Mouse (Mus musculus) forebrain, embryonic 14.5 days (tissue): ENCODE data around the gene Arhgap29. TPM values are rescaled to one million over a fixed set of nuclear protein-coding genes. Genes with fewer than 3 reads are reported as not detected.

ENCODE experiments used
- ATAC-seq: fragments of 200-750 bp; cut with Nextera tagmentation; 2 replicates; pipeline ENCODE4 v1.8.0; 2017; ENCODE audit warnings: mild to moderate bottlenecking, moderate library complexity
- DNase-seq: peaks from one replicate; pipeline ENCODE4 v3.0.0-alpha.2; 2015; ENCODE audit warnings: low spot score
- H3K27ac ChIP-seq: fragments of 300-500 bp; sonication (generic); 2 replicates; pipeline ENCODE4 v1.5.1; 2014; ENCODE audit warnings: low read depth, mild to moderate bottlenecking, control low read depth, low read length, moderate library complexity
- H3K27me3 ChIP-seq: fragments of 300-500 bp; sonication (generic); replicated peaks from 2 replicates; pipeline ENCODE4 v1.6.1; 2014; ENCODE audit warnings: low read length, control low read depth, mixed read lengths; ENCODE audit not compliant: control insufficient read depth, insufficient read depth
- H3K36me3 ChIP-seq: fragments of 300-500 bp; sonication (generic); 2 replicates; pipeline ENCODE4 v1.6.1; 2014; ENCODE audit warnings: low read length, control low read depth; ENCODE audit not compliant: control insufficient read depth, insufficient read depth
- H3K4me1 ChIP-seq: fragments of 300-500 bp; sonication (generic); 2 replicates; pipeline ENCODE4 v1.6.1; 2014; ENCODE audit warnings: antibody characterized with exemption, low read length, control low read depth; ENCODE audit not compliant: control insufficient read depth, insufficient read depth
- H3K4me2 ChIP-seq: fragments of 300-500 bp; sonication (generic); 2 replicates; pipeline ENCODE4 v1.6.1; 2014; ENCODE audit warnings: mild to moderate bottlenecking, control low read depth, low read length
- H3K4me3 ChIP-seq: fragments of 300-500 bp; sonication (generic); 2 replicates; pipeline ENCODE4 v1.5.1; 2014; ENCODE audit warnings: low read depth, low read length, control low read depth
- H3K9ac ChIP-seq: fragments of 300-500 bp; sonication (generic); 2 replicates; pipeline ENCODE4 v1.6.1; 2014; ENCODE audit warnings: mild to moderate bottlenecking, low read length, control low read depth, moderate library complexity
- H3K9me3 ChIP-seq: fragments of 300-500 bp; sonication (generic); replicated peaks from 2 replicates; pipeline ENCODE4 v1.6.1; 2016; ENCODE audit warnings: low read length, control low read depth, mixed read lengths; ENCODE audit not compliant: control insufficient read depth
- WGBS: fragments of 180-500 bp; shearing (Covaris S2); extraction: QIAGEN DNeasy Blood & Tissue Kit; methylation state at CpG from one replicate; pipeline ENCODE4 v1.1.7; 2014; 5-methylcytosine and 5-hydroxymethylcytosine counted together
- polyA plus RNA-seq: library from polyadenylated mRNA; unstranded; fragments of >200 nt; fragmentation: Nextera tagmentation; extraction: Ambion mirVana; gene quantifications from 2 replicates; pipeline ENCODE4 v1.2.1, GENCODE M21; 2014

Arhgap29 gene
- polyA plus RNA-seq, 1 experiment from 2014 or later: 20.1 TPM

DNA sequence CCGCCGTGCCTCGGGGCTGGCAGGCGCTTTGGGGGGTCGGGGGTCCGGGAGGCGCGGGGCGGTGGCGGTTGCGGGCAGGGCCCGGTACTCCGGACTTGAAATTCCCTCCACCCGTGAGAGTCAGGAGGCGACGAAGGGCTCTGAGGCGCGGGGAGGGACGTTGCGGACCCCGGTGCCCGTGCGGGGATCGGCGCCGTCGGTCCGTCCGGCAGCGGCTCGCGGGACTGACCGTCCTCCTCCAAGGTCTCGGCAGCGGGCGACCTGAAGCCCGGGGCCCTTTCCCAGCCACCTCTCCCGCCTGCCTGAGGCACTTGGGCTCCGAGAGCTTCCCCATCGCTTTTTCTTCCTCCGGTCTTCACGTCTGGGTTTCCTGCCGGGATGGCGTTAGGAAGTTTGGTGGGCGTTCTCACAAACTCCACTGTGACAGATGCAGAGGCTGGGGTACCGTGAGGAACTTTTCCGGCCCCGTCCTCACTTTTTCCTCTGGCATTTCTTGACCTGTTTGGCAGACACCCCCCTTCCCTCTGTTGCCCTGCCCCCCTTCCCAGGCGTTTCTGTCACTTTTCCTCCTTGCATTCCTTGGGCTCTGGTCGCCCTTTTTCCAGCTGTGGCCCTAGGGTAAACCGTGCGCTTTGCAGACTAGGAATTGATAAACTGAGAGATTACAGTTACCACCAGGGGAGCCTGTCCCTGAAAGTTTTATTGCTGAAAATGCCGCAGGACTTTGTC, 1.3 kb downstream of the Arhgap29 start:
- no peak for DNase-seq
- Histone ChIP-seq H3K4me1 (no peaks in the 10 kb centered on the region), H3K4me2 (peak overlapping the region; percentile 80), H3K36me3 (no peaks in the 10 kb centered on the region), H3K27me3 (peaks cover 24% of the 10 kb centered on the region), H3K9ac (peak overlapping the region; percentile 62), H3K4me3 (peak overlapping the region; percentile 52), H3K27ac (no peak overlapping the region), H3K9me3 (0 out of 2 replicates have a peak, but pooled peaks cover 3% of the 10 kb centered on the region)
- WGBS: 1% methylated on average over 31 of the region's 53 CpGs
- peak; percentile 32 for ATAC-seq

DNA sequence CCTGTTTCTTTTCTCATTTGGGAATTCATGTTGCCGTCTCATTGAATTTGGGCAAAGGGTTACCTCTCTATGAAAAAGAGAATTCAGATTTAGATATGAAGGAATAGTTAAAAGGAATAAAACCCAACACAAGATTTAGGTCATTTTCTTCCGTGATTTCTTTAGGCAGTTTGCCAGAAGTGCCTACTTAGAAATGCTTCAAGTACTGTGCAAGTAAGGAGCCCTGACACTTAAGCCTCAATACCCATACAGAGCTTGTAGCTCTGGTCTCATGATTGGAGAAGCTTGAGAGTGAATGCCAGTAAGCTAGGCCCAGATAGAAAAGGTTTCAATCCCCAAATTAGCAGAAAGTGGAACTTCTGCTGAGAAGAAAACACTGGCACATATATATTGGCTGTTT, 2.1 kb downstream of the Arhgap29 start:
- 42% methylated on average over 2 of the region's 2 CpGs for WGBS
- no peaks in the 10 kb centered on the region for H3K4me1 ChIP-seq
- DNase-seq: no peak
- H3K4me2 ChIP-seq: no peak overlapping the region
- H3K9ac ChIP-seq: no peak overlapping the region
- H3K27ac ChIP-seq: no peak overlapping the region
- peaks cover 24% of the 10 kb centered on the region for H3K27me3 ChIP-seq
- ATAC-seq: no peak
- no peaks in the 10 kb centered on the region for H3K36me3 ChIP-seq
- no peak overlapping the region for H3K4me3 ChIP-seq
- 0 out of 2 replicates have a peak, but pooled peaks cover 3% of the 10 kb centered on the region for H3K9me3 ChIP-seq

GRCm38 (mm10) chr3:121955527-121955926, 3.2 kb downstream of the Arhgap29 start:
- no peak overlapping the region for H3K27ac ChIP-seq
- no peaks in the 10 kb centered on the region for H3K4me1 ChIP-seq
- no peak overlapping the region for H3K4me2 ChIP-seq
- 92% methylated on average over 4 of the region's 4 CpGs for WGBS
- H3K27me3 ChIP-seq: peaks cover 24% of the 10 kb centered on the region
- ATAC-seq (no peak), DNase-seq (no peak)
- no peak overlapping the region for H3K4me3 ChIP-seq
- no peak overlapping the region for H3K9ac ChIP-seq
- 0 out of 2 replicates have a peak, but pooled peaks cover 3% of the 10 kb centered on the region for H3K9me3 ChIP-seq
- no peaks in the 10 kb centered on the region for H3K36me3 ChIP-seq

DNA sequence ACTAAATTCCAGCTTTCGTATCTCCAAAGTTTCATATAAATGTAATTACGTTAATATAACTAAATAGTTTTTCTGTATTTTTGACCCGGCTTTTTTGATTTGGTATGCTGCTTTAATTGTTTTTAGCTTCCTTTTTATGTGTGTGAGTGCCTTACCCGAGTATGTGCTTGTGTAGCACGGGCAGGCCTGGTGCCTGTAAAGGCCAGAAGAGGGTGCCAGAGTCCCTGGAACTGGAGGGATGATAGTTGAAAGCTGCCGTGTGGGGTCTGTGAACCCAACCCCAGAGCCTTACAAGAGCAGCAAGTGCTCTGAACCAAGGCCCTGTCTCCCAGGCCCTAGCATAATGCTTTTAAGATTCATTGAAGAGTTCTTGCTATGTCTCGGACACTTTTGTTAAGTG, 4.4 kb downstream of the Arhgap29 start:
- no peak for ATAC-seq
- 87% methylated on average over 7 of the region's 7 CpGs for WGBS

DNA sequence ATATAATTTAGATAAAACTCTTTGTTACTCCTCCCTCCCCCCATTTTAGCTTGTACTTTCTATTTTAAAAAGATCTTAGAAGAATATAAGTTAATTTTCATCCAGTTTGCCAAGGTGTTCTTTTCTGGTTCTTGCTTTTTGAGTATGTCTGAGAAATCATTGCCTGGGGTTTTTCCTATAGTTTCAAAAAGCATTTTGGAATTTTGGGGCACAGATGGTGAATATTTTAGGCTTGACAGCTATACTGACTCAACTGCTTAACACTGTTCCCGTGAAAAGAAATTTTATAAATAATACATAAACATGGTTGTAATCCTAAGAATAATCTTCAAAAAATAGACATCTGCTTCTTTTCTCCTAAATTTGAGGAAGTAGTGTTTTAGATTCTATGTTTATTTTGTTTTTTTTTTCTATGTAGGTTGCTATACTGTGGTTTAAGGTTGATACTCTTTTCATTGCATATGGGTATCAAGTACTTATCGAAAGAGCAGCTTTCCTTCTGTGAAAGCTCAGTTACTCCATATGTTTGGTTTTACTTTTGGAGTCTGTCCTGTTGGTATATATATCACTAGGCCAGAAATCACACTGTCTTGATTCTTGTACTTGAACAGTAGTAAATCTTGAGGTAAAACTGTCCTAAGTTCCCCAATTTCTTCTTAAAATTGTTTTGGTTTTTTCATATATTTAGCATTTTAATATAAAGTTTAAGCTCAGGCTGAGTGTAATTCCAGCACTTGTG, 5.4 kb downstream of the Arhgap29 start:
- DNase-seq: peak; percentile 24
- no peaks in the 10 kb centered on the region for H3K36me3 ChIP-seq
- no peak overlapping the region for H3K4me2 ChIP-seq
- no peaks in the 10 kb centered on the region for H3K4me1 ChIP-seq
- WGBS: 75% methylated on average over 2 of the region's 2 CpGs
- 0 out of 2 replicates have a peak, but pooled peaks cover 3% of the 10 kb centered on the region for H3K9me3 ChIP-seq
- H3K27ac ChIP-seq: no peak overlapping the region
- no peak overlapping the region for H3K4me3 ChIP-seq
- no peak for ATAC-seq
- H3K9ac ChIP-seq: no peak overlapping the region
- H3K27me3 ChIP-seq: peaks cover 17% of the 10 kb centered on the region

More for the DNA sequence above, 4.4 kb downstream of the Arhgap29 start:
- H3K27ac ChIP-seq: no peak overlapping the region
- peaks cover 24% of the 10 kb centered on the region for H3K27me3 ChIP-seq
- no peak for DNase-seq
- no peak overlapping the region for H3K4me3 ChIP-seq
- H3K36me3 ChIP-seq: no peaks in the 10 kb centered on the region
- H3K4me1 ChIP-seq: no peaks in the 10 kb centered on the region
- no peak overlapping the region for H3K9ac ChIP-seq
- H3K4me2 ChIP-seq: no peak overlapping the region
- 0 out of 2 replicates have a peak, but pooled peaks cover 3% of the 10 kb centered on the region for H3K9me3 ChIP-seq

DNA sequence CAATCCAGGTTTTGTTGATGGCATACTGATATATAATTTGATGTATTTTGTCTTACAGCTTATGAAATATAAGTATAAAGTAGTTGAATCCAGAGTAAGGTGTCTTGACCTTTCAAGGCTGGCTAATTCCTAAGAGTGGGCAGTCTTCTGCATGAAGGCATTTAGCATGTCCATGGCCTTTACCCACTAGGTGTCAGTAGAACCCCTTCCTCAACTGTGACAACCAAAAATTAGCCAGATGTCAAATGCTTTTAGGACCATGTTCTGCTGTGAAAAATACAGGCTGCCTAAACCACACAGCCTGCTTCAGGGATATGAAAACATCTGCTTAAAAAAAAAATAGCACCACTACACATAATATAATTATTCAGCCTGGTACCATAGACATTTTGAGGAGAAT, 11.8 kb downstream of the Arhgap29 start:
- H3K9me3 ChIP-seq: no peaks in the 10 kb centered on the region
- H3K9ac ChIP-seq: no peak overlapping the region
- H3K4me2 ChIP-seq: no peak overlapping the region
- H3K4me1 ChIP-seq: peaks cover 8% of the 10 kb centered on the region
- peaks cover 3% of the 10 kb centered on the region; the same call in 1 of the 2 replicates for H3K27me3 ChIP-seq
- H3K4me3 ChIP-seq: no peak overlapping the region
- no peak overlapping the region for H3K27ac ChIP-seq
- peak; percentile 35; the same call in 1 of the 2 replicates for ATAC-seq
- no peaks in the 10 kb centered on the region for H3K36me3 ChIP-seq
- peak; percentile 83 for DNase-seq

- no peak overlapping the region for H3K27ac ChIP-seq
- DNase-seq (peak; percentile 74), ATAC-seq (peak; percentile 98)
- H3K4me3 ChIP-seq: peak overlapping the region; percentile 42
- H3K36me3 ChIP-seq: no peaks in the 10 kb centered on the region
- peak overlapping the region; percentile 82 for H3K4me2 ChIP-seq
- WGBS: under 1% methylated on average over 33 of the region's 33 CpGs
- no peaks in the 10 kb centered on the region for H3K9me3 ChIP-seq
- peaks cover 5% of the 10 kb centered on the region; the same call in 1 of the 2 replicates for H3K27me3 ChIP-seq
- peaks cover 8% of the 10 kb centered on the region for H3K4me1 ChIP-seq
- H3K9ac ChIP-seq: peak overlapping the region; percentile 54
Measured at GRCm38 (mm10) chr3:121967681-121968476, 15.5 kb downstream of the Arhgap29 start.

- DNase-seq (peak; percentile 62), ATAC-seq (no peak)
- Histone ChIP-seq H3K4me2 (peak overlapping the region; percentile 82), H3K9me3 (no peaks in the 10 kb centered on the region), H3K27me3 (peaks cover 5% of the 10 kb centered on the region; the same call in 1 of the 2 replicates), H3K9ac (no peak overlapping the region; the same call in 1 of the 2 replicates), H3K4me3 (peak overlapping the region; percentile 42; the same call in 1 of the 2 replicates), H3K36me3 (no peaks in the 10 kb centered on the region), H3K27ac (no peak overlapping the region), H3K4me1 (peaks cover 8% of the 10 kb centered on the region)
- WGBS: 3% methylated on average over 8 of the region's 8 CpGs
Measured at GRCm38 (mm10) chr3:121968621-121969020, 16.3 kb downstream of the Arhgap29 start.
